ENCODE assay signal across 11 mouse cellular contexts in the genomic region with DNA sequence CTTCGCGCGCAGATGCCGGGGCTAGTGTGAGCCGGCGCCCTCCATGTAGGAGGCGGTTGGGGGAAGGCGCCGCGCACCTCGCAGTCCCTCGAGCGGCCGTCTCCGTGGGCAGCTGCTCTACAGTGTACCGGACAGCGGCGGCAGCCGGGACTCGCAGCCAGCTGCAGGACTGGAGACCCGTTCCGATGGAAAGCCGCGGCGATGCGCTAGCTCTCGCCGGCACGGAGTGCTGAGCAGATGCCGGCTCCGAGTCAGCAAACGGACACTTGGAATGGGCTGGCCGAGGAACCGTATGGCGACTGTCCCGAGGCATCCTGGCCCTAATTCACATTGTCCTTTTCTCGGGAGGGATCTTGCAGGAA. TPM values are rescaled to one million over a fixed set of nuclear protein-coding genes. Genes with fewer than 3 reads are reported as not detected.
DNase-seq lines count a peak whose midpoint lies in the region; ATAC-seq and TF ChIP-seq lines count a peak whose summit lies in the region.
"Had no signal": no experiment of that assay in that cellular context is flagged by ENCODE, and none has a peak within 500 bp of the region (broad histone marks: within the 10 kb centered on the region; RNA-seq: fewer than 3 reads in every experiment).

No protein-coding gene starts in this region.

- H3K9ac ChIP-seq in kidney, embryonic 14.5 days (ENCODE audit: low read depth, low read length) = no peak overlapping the region
- peak overlapping the region; percentile 40; the same call in 1 of the 2 replicates for H3K9ac ChIP-seq in embryonic facial prominence, embryonic 12.5 days
- H3K9ac ChIP-seq in hindbrain, postnatal 0 days (replicated peaks; ENCODE audit: low read length) = no peak overlapping the region
- no peak overlapping the region for H3K9ac ChIP-seq in midbrain, embryonic 16.5 days (ENCODE audit: low read depth, low read length)

- H3K27me3 ChIP-seq in kidney, embryonic 14.5 days (ENCODE audit: control insufficient read depth, insufficient read depth, low read length) = peaks cover 96% of the 10 kb centered on the region
- peaks cover 94% of the 10 kb centered on the region for H3K27me3 ChIP-seq in embryonic facial prominence, embryonic 12.5 days
- peaks cover 95% of the 10 kb centered on the region for H3K27me3 ChIP-seq in hindbrain, postnatal 0 days (ENCODE audit: insufficient read depth, low read length)
- peaks cover 92% of the 10 kb centered on the region for H3K27me3 ChIP-seq in midbrain, embryonic 16.5 days (ENCODE audit: control insufficient read depth, insufficient read depth, low read depth, low read length)

- H3K27ac ChIP-seq in kidney, embryonic 14.5 days (ENCODE audit: low read depth, low read length) = no peak overlapping the region
- no peak overlapping the region for H3K27ac ChIP-seq in embryonic facial prominence, embryonic 12.5 days
- no peak overlapping the region for H3K27ac ChIP-seq in hindbrain, postnatal 0 days
- no peak overlapping the region for H3K27ac ChIP-seq in midbrain, embryonic 16.5 days (ENCODE audit: low read length)

- ATAC-seq in kidney, embryonic 14.5 days (ENCODE audit: low FRiP score, low TSS enrichment) = no peak
- ATAC-seq in embryonic facial prominence, embryonic 12.5 days (ENCODE audit: insufficient number of reproducible peaks, insufficient read depth, low FRiP score, low TSS enrichment) = no peak
- no peak for ATAC-seq in hindbrain, postnatal 0 days
- no peak for ATAC-seq in midbrain, embryonic 16.5 days

- peak overlapping the region; percentile 47 for H3K4me2 ChIP-seq in kidney, embryonic 14.5 days (replicated peaks; ENCODE audit: low read depth, low read length)
- peak overlapping the region; percentile 57 for H3K4me2 ChIP-seq in embryonic facial prominence, embryonic 12.5 days (replicated peaks)
- peak overlapping the region; percentile 48; the same call in 1 of the 2 replicates for H3K4me2 ChIP-seq in hindbrain, postnatal 0 days (ENCODE audit: low read depth, low read length)
- peak overlapping the region; percentile 44; the same call in 1 of the 2 replicates for H3K4me2 ChIP-seq in midbrain, embryonic 16.5 days (ENCODE audit: low read length)

- H3K36me3 ChIP-seq in kidney, embryonic 14.5 days (ENCODE audit: control insufficient read depth, insufficient read depth, low read length) = no peaks in the 10 kb centered on the region
- H3K36me3 ChIP-seq in embryonic facial prominence, embryonic 12.5 days = no peaks in the 10 kb centered on the region
- no peaks in the 10 kb centered on the region for H3K36me3 ChIP-seq in hindbrain, postnatal 0 days (ENCODE audit: insufficient read depth, low read length)
- H3K36me3 ChIP-seq in midbrain, embryonic 16.5 days (ENCODE audit: control insufficient read depth, insufficient read depth, low read length) = no peaks in the 10 kb centered on the region
- H3K36me3 ChIP-seq: G1E had no signal

- H3K4me1 ChIP-seq in kidney, embryonic 14.5 days (ENCODE audit: control insufficient read depth, insufficient read depth, low read length) = peaks cover 5% of the 10 kb centered on the region; the same call in 1 of the 2 replicates
- peaks cover 19% of the 10 kb centered on the region for H3K4me1 ChIP-seq in embryonic facial prominence, embryonic 12.5 days
- H3K4me1 ChIP-seq in hindbrain, postnatal 0 days (ENCODE audit: insufficient read depth, low read length) = no peaks in the 10 kb centered on the region
- peaks cover 19% of the 10 kb centered on the region for H3K4me1 ChIP-seq in midbrain, embryonic 16.5 days (ENCODE audit: control insufficient read depth, insufficient read depth, low read length)

- DNase-seq in kidney, adult 18-20 months = no peak
- no peak for DNase-seq in hindbrain, postnatal 0 days (ENCODE audit: low spot score)
- DNase-seq in adrenal gland, postnatal 14 days = no peak
- DNase-seq in right cerebral cortex, adult 18-20 months = no peak
- no peak for DNase-seq in layer of hippocampus, adult 11-12 months (ENCODE audit: low spot score)
- DNase-seq: gastrocnemius, postnatal 10 days; left cerebral cortex, postnatal 4 days had no signal

- under 1% methylated on average over 37 of the region's 37 CpGs for WGBS in kidney, embryonic 14.5 days
- under 1% methylated on average over 37 of the region's 37 CpGs for WGBS in embryonic facial prominence, embryonic 12.5 days
- under 1% methylated on average over 37 of the region's 37 CpGs for WGBS in hindbrain, postnatal 0 days
- 1% methylated on average over 36 of the region's 37 CpGs for WGBS in midbrain, embryonic 16.5 days

- H3K9me3 ChIP-seq in kidney, embryonic 14.5 days (ENCODE audit: control insufficient read depth, low read length) = no peaks in the 10 kb centered on the region
- H3K9me3 ChIP-seq in embryonic facial prominence, embryonic 12.5 days = no peaks in the 10 kb centered on the region
- H3K9me3 ChIP-seq in hindbrain, postnatal 0 days (ENCODE audit: low read length) = no peaks in the 10 kb centered on the region
- H3K9me3 ChIP-seq in midbrain, embryonic 16.5 days (replicated peaks; ENCODE audit: control insufficient read depth, low read length, poor library complexity, severe bottlenecking) = no peaks in the 10 kb centered on the region

- TF ChIP-seq CTCF in hindbrain, postnatal 0 days (IDR thresholded peaks at IDR 0.05; ENCODE audit: low read depth) = no peak

- peak overlapping the region; percentile 35 for H3K4me3 ChIP-seq in kidney, embryonic 14.5 days (ENCODE audit: low read length)
- peak overlapping the region; percentile 51 for H3K4me3 ChIP-seq in embryonic facial prominence, embryonic 12.5 days
- H3K4me3 ChIP-seq in hindbrain, postnatal 0 days (ENCODE audit: low read length) = peak overlapping the region; percentile 25
- peak overlapping the region; percentile 25 for H3K4me3 ChIP-seq in midbrain, embryonic 16.5 days (ENCODE audit: low read depth, low read length)

RNA-seq across cellular contexts. Expression of gene Hmx1, which starts 3.4 kb away (rescaled TPM):
- not detected in 2 replicates for polyA plus RNA-seq in kidney, embryonic 14.5 days (2014; fragmentation: Nextera tagmentation; extraction: Ambion mirVana)
- polyA plus RNA-seq in embryonic facial prominence, embryonic 12.5 days (2016; fragmentation: Nextera tagmentation; extraction: Ambion mirVana) = 11.1 and 17.3 TPM in 2 replicates
- total RNA-seq in hindbrain, postnatal 0 days (2014; rRNA removed) = not detected in 2 replicates
- not detected in 2 replicates for polyA plus RNA-seq in hindbrain, postnatal 0 days (2015; fragmentation: Nextera tagmentation; extraction: Ambion mirVana)
- polyA plus RNA-seq in midbrain, embryonic 16.5 days (2015; fragmentation: Nextera tagmentation; extraction: Ambion mirVana) = not detected in 2 replicates
- total RNA-seq in adrenal gland, postnatal 14 days (2021) = 0.22 and 1.1 TPM in 2 replicates
- total RNA-seq: G1E; gastrocnemius, postnatal 10 days; left cerebral cortex, postnatal 4 days had no signal
- polyA plus RNA-seq: G1E had no signal

Comparison
In these comparisons a context has a peak if more than half of its experiments do, and no peak if none do; other contexts are left out.
1. RNA of gene Hmx1, which starts 3.4 kb away (polyA plus RNA-seq): 11.1 to 17.3 TPM in embryonic facial prominence, embryonic 12.5 days; not detected in midbrain, embryonic 16.5 days, not detected in hindbrain, postnatal 0 days and not detected in kidney, embryonic 14.5 days; every median in the first group is over 10 times any median in the second.
2. Peak in every context shown above with its lines, with median percentiles within 50 percentile points of each other: H3K4me2 ChIP-seq and H3K4me3 ChIP-seq.